Mouse (Mus musculus) thymus, adult 2 months (tissue): ENCODE measurements at regions not wholly inside any gene's neighbourhood (a gene's known extent, or its start where the extent isn't known, plus 50 kb on each side); places are given as distances from the start of the nearest gene placed in this dataset.

Experiments used
- DNase-seq: peaks from one replicate; pipeline ENCODE4 v3.0.0; 2021
- H3K27ac ChIP-seq: fragments of 200-500 bp; 2 replicates; pipeline ENCODE4 v1.5.1; 2012; ENCODE audit warnings: low read length, control low read depth; ENCODE audit not compliant: control insufficient read depth, insufficient read depth
- H3K27me3 ChIP-seq: fragments of 200-500 bp; 2 replicates; pipeline ENCODE4 v1.6.1; 2012; ENCODE audit warnings: mild to moderate bottlenecking, low read length, moderate library complexity, mixed read lengths; ENCODE audit not compliant: control insufficient read depth, insufficient read depth
- H3K36me3 ChIP-seq: fragments of 200-500 bp; 2 replicates; pipeline ENCODE4 v1.6.1; 2012; ENCODE audit warnings: mild to moderate bottlenecking, low read length, moderate library complexity; ENCODE audit not compliant: control insufficient read depth, insufficient read depth
- H3K4me1 ChIP-seq: fragments of 200-500 bp; replicated peaks from 2 replicates; pipeline ENCODE4 v1.6.1; 2012; ENCODE audit warnings: low read length; ENCODE audit not compliant: control insufficient read depth, insufficient read depth
- H3K4me3 ChIP-seq: fragments of 200-500 bp; 2 replicates; pipeline ENCODE4 v1.5.1; 2012; ENCODE audit warnings: mild to moderate bottlenecking, low read length, control low read depth, moderate library complexity; ENCODE audit not compliant: control insufficient read depth, insufficient read depth
- CTCF ChIP-seq: fragments of 200-500 bp; IDR thresholded peaks from 2 replicates; pipeline ENCODE4 v1.5.1; 2012; ENCODE audit warnings: mild to moderate bottlenecking, control low read depth, low read length, moderate library complexity, borderline replicate concordance; ENCODE audit not compliant: control insufficient read depth, poor library complexity, insufficient read depth; ENCODE audit errors: extremely low read depth
- POLR2A ChIP-seq: fragments of 200-500 bp; IDR thresholded peaks from 2 replicates; pipeline ENCODE4 v1.6.1; 2012; ENCODE audit warnings: mild to moderate bottlenecking, low read length, control low read depth, moderate library complexity; ENCODE audit not compliant: control insufficient read depth, poor library complexity, insufficient read depth; ENCODE audit errors: extremely low read depth
- WGBS: fragments of 180-500 bp; shearing (Covaris S2); methylation state at CpG from one replicate; pipeline ENCODE4 v1.1.7; 2018; 5-methylcytosine and 5-hydroxymethylcytosine counted together

GRCm38 (mm10) chr8:116265591-116265990 lies 239.2 kb upstream of the Dynlrb2 start:
- no peaks in the 10 kb centered on the region for H3K4me1 ChIP-seq
- H3K27ac ChIP-seq: no peak overlapping the region
- no peaks in the 10 kb centered on the region for H3K27me3 ChIP-seq
- 95% methylated on average over 3 of the region's 3 CpGs for WGBS
- H3K4me3 ChIP-seq: no peak overlapping the region
- no peaks in the 10 kb centered on the region for H3K36me3 ChIP-seq
- DNase-seq: no peak
- no peak for TF ChIP-seq CTCF
- TF ChIP-seq POLR2A: no peak

GRCm38 (mm10) chr8:116264078-116264477 lies 240.7 kb upstream of the Dynlrb2 start:
- DNase-seq: no peak
- Histone ChIP-seq H3K27me3 (no peaks in the 10 kb centered on the region), H3K4me3 (no peak overlapping the region), H3K36me3 (no peaks in the 10 kb centered on the region), H3K27ac (no peak overlapping the region), H3K4me1 (no peaks in the 10 kb centered on the region)
- no peak for TF ChIP-seq POLR2A
- TF ChIP-seq CTCF: no peak
- 95% methylated on average over 3 of the region's 3 CpGs for WGBS

DNA sequence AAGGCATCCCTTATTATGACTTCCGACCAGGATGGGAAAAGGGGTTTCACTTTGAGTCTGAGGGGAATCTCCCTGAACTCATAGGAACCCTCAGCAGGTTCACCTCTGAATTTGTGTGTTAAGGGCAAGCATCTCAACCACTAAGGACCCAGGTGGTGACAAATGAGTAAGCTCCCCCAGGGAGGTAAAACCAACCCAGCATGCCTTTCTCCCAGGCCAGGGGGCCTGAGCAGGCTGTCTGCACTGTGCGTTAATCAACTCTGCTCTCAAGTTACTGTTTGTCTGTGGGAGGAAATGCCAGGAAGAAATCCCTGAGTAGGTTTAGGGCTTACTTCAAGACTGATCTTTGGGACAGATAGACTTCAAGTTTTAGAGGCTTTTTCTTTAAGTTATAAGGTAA lies 243.5 kb upstream of the Dynlrb2 start:
- Histone ChIP-seq H3K27me3 (no peaks in the 10 kb centered on the region), H3K4me3 (no peak overlapping the region), H3K36me3 (no peaks in the 10 kb centered on the region), H3K4me1 (no peaks in the 10 kb centered on the region), H3K27ac (no peak overlapping the region)
- TF ChIP-seq CTCF: no peak
- TF ChIP-seq POLR2A: no peak
- WGBS: 94% methylated on average over 2 of the region's 2 CpGs
- DNase-seq: no peak

- 87% methylated on average over 5 of the region's 5 CpGs for WGBS
- DNase-seq: no peak
- no peaks in the 10 kb centered on the region for H3K4me1 ChIP-seq
- no peak for TF ChIP-seq CTCF
- TF ChIP-seq POLR2A: no peak
- H3K27ac ChIP-seq: no peak overlapping the region
- no peaks in the 10 kb centered on the region for H3K36me3 ChIP-seq
- no peak overlapping the region for H3K4me3 ChIP-seq
- no peaks in the 10 kb centered on the region for H3K27me3 ChIP-seq
Measured at GRCm38 (mm10) chr8:116255398-116255797, 249.4 kb upstream of the Dynlrb2 start.

- no peak for TF ChIP-seq CTCF
- no peak for TF ChIP-seq POLR2A
- WGBS: 68% methylated on average over 7 of the region's 7 CpGs
- Histone ChIP-seq H3K4me3 (no peak overlapping the region), H3K27ac (no peak overlapping the region), H3K4me1 (no peaks in the 10 kb centered on the region), H3K27me3 (no peaks in the 10 kb centered on the region), H3K36me3 (no peaks in the 10 kb centered on the region)
- no peak for DNase-seq
Measured at GRCm38 (mm10) chr8:116252455-116253216, 252.1 kb upstream of the Dynlrb2 start.

GRCm38 (mm10) chr8:116248398-116248797 lies 256.4 kb upstream of the Dynlrb2 start:
- Histone ChIP-seq H3K4me1 (no peaks in the 10 kb centered on the region), H3K36me3 (no peaks in the 10 kb centered on the region), H3K27ac (no peak overlapping the region), H3K27me3 (no peaks in the 10 kb centered on the region), H3K4me3 (no peak overlapping the region)
- 97% methylated on average over 1 of the region's 1 CpGs for WGBS
- DNase-seq: no peak
- TF ChIP-seq CTCF: no peak
- TF ChIP-seq POLR2A: no peak

GRCm38 (mm10) chr8:116243493-116243892 lies 261.3 kb upstream of the Dynlrb2 start:
- DNase-seq: no peak

More at GRCm38 (mm10) chr8:116243493-116243892, 261.3 kb upstream of the Dynlrb2 start:
- no peaks in the 10 kb centered on the region for H3K27me3 ChIP-seq
- no peaks in the 10 kb centered on the region for H3K36me3 ChIP-seq
- H3K4me3 ChIP-seq: no peak overlapping the region
- H3K27ac ChIP-seq: no peak overlapping the region
- no peaks in the 10 kb centered on the region for H3K4me1 ChIP-seq
- TF ChIP-seq CTCF (no peak), POLR2A (no peak)
- 78% methylated on average over 8 of the region's 8 CpGs for WGBS
